Mouse (Mus musculus): ENCODE measurements at regions not wholly inside any gene's neighbourhood (a gene's known extent, or its start where the extent isn't known, plus 50 kb on each side); places are given as distances from the start of the nearest gene placed in this dataset.

GRCm38 (mm10) chr11:64833786-64834185 is 145.1 kb upstream of the Elac2 start:
- Histone ChIP-seq H3K9ac (ENCODE audit: low read length) (no peak overlapping the region), H3K36me3 (ENCODE audit: control insufficient read depth, insufficient read depth, low read length) (no peaks in the 10 kb centered on the region), H3K4me1 (ENCODE audit: control insufficient read depth in 2 of 2, insufficient read depth in 2 of 2, low read length in 2 of 2) (peaks cover 15 to 16% of the 10 kb centered on the region in 2 experiments), H3K27me3 (ENCODE audit: control insufficient read depth, insufficient read depth, low read length) (no peaks in the 10 kb centered on the region), H3K4me2 (ENCODE audit: low read length) (0 out of 2 replicates have a peak overlapping the region, but pooled peaks have one; percentile 7), H3K4me3 (ENCODE audit: control insufficient read depth in 1 of 2, insufficient read depth in 1 of 2, low read depth in 1 of 2, low read length in 2 of 2) (no peak overlapping the region), H3K27ac (replicated peaks in 1 of 2; ENCODE audit: control insufficient read depth in 1 of 2, insufficient read depth in 1 of 2, low read depth in 2 of 2, low read length in 2 of 2) (peak overlapping the region in 1 of 2 experiments; percentile 57; a peak in 3 of 4 replicates), H3K9me3 (ENCODE audit: control insufficient read depth, low read length) (no peaks in the 10 kb centered on the region)
- 26% methylated on average over 3 of the region's 3 CpGs for WGBS
- no peak for ATAC-seq (ENCODE audit: insufficient number of reproducible peaks, insufficient read depth, low FRiP score, low read depth)

GRCm38 (mm10) chr11:64836771-64837170 is 142.1 kb upstream of the Elac2 start:
- ATAC-seq (ENCODE audit: insufficient number of reproducible peaks, insufficient read depth, low FRiP score, low read depth): no peak

GRCm38 (mm10) chr11:64841092-64841491 is 137.7 kb upstream of the Elac2 start:
- Histone ChIP-seq H3K9ac (ENCODE audit: low read length) (no peak overlapping the region), H3K4me3 (ENCODE audit: control insufficient read depth in 1 of 2, insufficient read depth in 1 of 2, low read depth in 1 of 2, low read length in 2 of 2) (no peak overlapping the region), H3K9me3 (ENCODE audit: control insufficient read depth, low read length) (no peaks in the 10 kb centered on the region), H3K27me3 (ENCODE audit: control insufficient read depth, insufficient read depth, low read length) (no peaks in the 10 kb centered on the region), H3K27ac (replicated peaks in 1 of 2; ENCODE audit: control insufficient read depth in 1 of 2, insufficient read depth in 1 of 2, low read depth in 2 of 2, low read length in 2 of 2) (no peak overlapping the region), H3K36me3 (ENCODE audit: control insufficient read depth, insufficient read depth, low read length) (no peaks in the 10 kb centered on the region), H3K4me1 (ENCODE audit: control insufficient read depth in 2 of 2, insufficient read depth in 2 of 2, low read length in 2 of 2) (no peaks in the 10 kb centered on the region; a peak in 1 of 4 replicates), H3K4me2 (ENCODE audit: low read length) (no peak overlapping the region)
- no peak for ATAC-seq (ENCODE audit: insufficient number of reproducible peaks, insufficient read depth, low FRiP score, low read depth)
- 72% methylated on average over 2 of the region's 2 CpGs for WGBS

More at GRCm38 (mm10) chr11:64836771-64837170, 142.1 kb upstream of the Elac2 start:
- Histone ChIP-seq H3K27me3 (ENCODE audit: control insufficient read depth, insufficient read depth, low read length) (no peaks in the 10 kb centered on the region), H3K36me3 (ENCODE audit: control insufficient read depth, insufficient read depth, low read length) (no peaks in the 10 kb centered on the region), H3K9me3 (ENCODE audit: control insufficient read depth, low read length) (no peaks in the 10 kb centered on the region), H3K27ac (replicated peaks in 1 of 2; ENCODE audit: control insufficient read depth in 1 of 2, insufficient read depth in 1 of 2, low read depth in 2 of 2, low read length in 2 of 2) (no peak overlapping the region), H3K4me1 (ENCODE audit: control insufficient read depth in 2 of 2, insufficient read depth in 2 of 2, low read length in 2 of 2) (peaks cover 15 to 16% of the 10 kb centered on the region in 2 experiments), H3K4me2 (ENCODE audit: low read length) (no peak overlapping the region), H3K4me3 (ENCODE audit: control insufficient read depth in 1 of 2, insufficient read depth in 1 of 2, low read depth in 1 of 2, low read length in 2 of 2) (no peak overlapping the region), H3K9ac (ENCODE audit: low read length) (no peak overlapping the region)
- WGBS: 75% methylated on average over 8 of the region's 8 CpGs

- no peak for ATAC-seq (ENCODE audit: insufficient number of reproducible peaks, insufficient read depth, low FRiP score, low read depth)
- no peak overlapping the region for H3K27ac ChIP-seq (replicated peaks in 1 of 2; ENCODE audit: control insufficient read depth in 1 of 2, insufficient read depth in 1 of 2, low read depth in 2 of 2, low read length in 2 of 2)
- no peaks in the 10 kb centered on the region for H3K36me3 ChIP-seq (ENCODE audit: control insufficient read depth, insufficient read depth, low read length)
- H3K4me2 ChIP-seq (ENCODE audit: low read length): no peak overlapping the region
- 44% methylated on average over 18 of the region's 18 CpGs for WGBS
- no peaks in the 10 kb centered on the region for H3K9me3 ChIP-seq (ENCODE audit: control insufficient read depth, low read length)
- no peak overlapping the region for H3K4me3 ChIP-seq (ENCODE audit: control insufficient read depth in 1 of 2, insufficient read depth in 1 of 2, low read depth in 1 of 2, low read length in 2 of 2)
- H3K27me3 ChIP-seq (ENCODE audit: control insufficient read depth, insufficient read depth, low read length): no peaks in the 10 kb centered on the region
- H3K9ac ChIP-seq (ENCODE audit: low read length): no peak overlapping the region
- H3K4me1 ChIP-seq (ENCODE audit: control insufficient read depth in 2 of 2, insufficient read depth in 2 of 2, low read length in 2 of 2): no peaks in the 10 kb centered on the region; a peak in 1 of 4 replicates
Measured at GRCm38 (mm10) chr11:64842775-64843530, 135.9 kb upstream of the Elac2 start.

GRCm38 (mm10) chr11:64846577-64847147 is 132.2 kb upstream of the Elac2 start:
- Histone ChIP-seq H3K4me1 (ENCODE audit: control insufficient read depth in 2 of 2, insufficient read depth in 2 of 2, low read length in 2 of 2) (no peaks in the 10 kb centered on the region; a peak in 1 of 4 replicates), H3K27me3 (ENCODE audit: control insufficient read depth, insufficient read depth, low read length) (no peaks in the 10 kb centered on the region), H3K36me3 (ENCODE audit: control insufficient read depth, insufficient read depth, low read length) (no peaks in the 10 kb centered on the region), H3K4me3 (ENCODE audit: control insufficient read depth in 1 of 2, insufficient read depth in 1 of 2, low read depth in 1 of 2, low read length in 2 of 2) (no peak overlapping the region), H3K4me2 (ENCODE audit: low read length) (no peak overlapping the region), H3K27ac (replicated peaks in 1 of 2; ENCODE audit: control insufficient read depth in 1 of 2, insufficient read depth in 1 of 2, low read depth in 2 of 2, low read length in 2 of 2) (no peak overlapping the region), H3K9me3 (ENCODE audit: control insufficient read depth, low read length) (no peaks in the 10 kb centered on the region), H3K9ac (ENCODE audit: low read length) (no peak overlapping the region)
- 85% methylated on average over 7 of the region's 7 CpGs for WGBS
- no peak for ATAC-seq (ENCODE audit: insufficient number of reproducible peaks, insufficient read depth, low FRiP score, low read depth)

GRCm38 (mm10) chr11:64859636-64860035 is 119.2 kb upstream of the Elac2 start:
- Histone ChIP-seq H3K4me3 (ENCODE audit: control insufficient read depth in 1 of 2, insufficient read depth in 1 of 2, low read depth in 1 of 2, low read length in 2 of 2) (no peak overlapping the region), H3K27ac (replicated peaks in 1 of 2; ENCODE audit: control insufficient read depth in 1 of 2, insufficient read depth in 1 of 2, low read depth in 2 of 2, low read length in 2 of 2) (no peak overlapping the region), H3K36me3 (ENCODE audit: control insufficient read depth, insufficient read depth, low read length) (no peaks in the 10 kb centered on the region), H3K27me3 (ENCODE audit: control insufficient read depth, insufficient read depth, low read length) (no peaks in the 10 kb centered on the region), H3K9me3 (ENCODE audit: control insufficient read depth, low read length) (no peaks in the 10 kb centered on the region), H3K9ac (ENCODE audit: low read length) (no peak overlapping the region), H3K4me1 (ENCODE audit: control insufficient read depth in 2 of 2, insufficient read depth in 2 of 2, low read length in 2 of 2) (no peaks in the 10 kb centered on the region), H3K4me2 (ENCODE audit: low read length) (no peak overlapping the region)
- WGBS: 67% methylated on average over 3 of the region's 3 CpGs
- no peak for ATAC-seq (ENCODE audit: insufficient number of reproducible peaks, insufficient read depth, low FRiP score, low read depth)

- no peak overlapping the region for H3K4me2 ChIP-seq (ENCODE audit: low read length)
- 25% methylated on average over 8 of the region's 8 CpGs for WGBS
- no peaks in the 10 kb centered on the region; the same call in 1 of the 2 replicates for H3K27me3 ChIP-seq (ENCODE audit: control insufficient read depth, insufficient read depth, low read length)
- H3K9me3 ChIP-seq (ENCODE audit: control insufficient read depth, low read length): no peaks in the 10 kb centered on the region
- H3K9ac ChIP-seq (ENCODE audit: low read length): no peak overlapping the region
- H3K36me3 ChIP-seq (ENCODE audit: control insufficient read depth, insufficient read depth, low read length): no peaks in the 10 kb centered on the region
- no peak overlapping the region for H3K4me3 ChIP-seq (ENCODE audit: control insufficient read depth in 1 of 2, insufficient read depth in 1 of 2, low read depth in 1 of 2, low read length in 2 of 2)
- no peak overlapping the region for H3K27ac ChIP-seq (replicated peaks in 1 of 2; ENCODE audit: control insufficient read depth in 1 of 2, insufficient read depth in 1 of 2, low read depth in 2 of 2, low read length in 2 of 2)
- H3K4me1 ChIP-seq (ENCODE audit: control insufficient read depth in 2 of 2, insufficient read depth in 2 of 2, low read length in 2 of 2): 0 out of 4 replicates have a peak, but pooled peaks cover 0 to 3% of the 10 kb centered on the region in 2 experiments
- ATAC-seq (ENCODE audit: insufficient number of reproducible peaks, insufficient read depth, low FRiP score, low read depth): no peak
Measured at GRCm38 (mm10) chr11:64880674-64881073, 98.2 kb upstream of the Elac2 start.

All from heart, embryonic 14.5 days (tissue).